Mouse (Mus musculus): ENCODE measurements at regions not wholly inside any gene's neighbourhood (a gene's known extent, or its start where the extent isn't known, plus 50 kb on each side); places are given as distances from the start of the nearest gene placed in this dataset.

DNA sequence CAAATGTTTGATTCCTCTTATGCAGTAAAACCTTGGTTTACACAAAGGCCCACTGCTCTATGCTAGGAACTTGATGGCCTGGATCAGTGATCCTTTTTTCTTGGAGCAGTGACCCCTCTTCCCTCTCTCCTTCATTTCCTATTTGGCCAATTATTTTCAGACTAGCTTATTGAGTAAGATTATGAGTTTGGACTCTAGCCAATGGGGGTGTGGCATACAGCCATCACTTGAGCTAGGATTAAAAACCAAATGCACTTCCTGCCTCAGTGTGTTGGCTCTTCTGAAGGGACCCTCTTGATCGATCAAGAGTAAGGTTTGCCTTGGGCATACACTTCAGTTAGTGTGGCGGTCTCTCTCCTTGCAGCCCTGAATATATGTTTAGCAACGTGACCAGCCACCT lies 1172.6 kb upstream of the Gulo start:
- DNase-seq (ENCODE audit: low spot score in 2 of 2), result no peak

DNA sequence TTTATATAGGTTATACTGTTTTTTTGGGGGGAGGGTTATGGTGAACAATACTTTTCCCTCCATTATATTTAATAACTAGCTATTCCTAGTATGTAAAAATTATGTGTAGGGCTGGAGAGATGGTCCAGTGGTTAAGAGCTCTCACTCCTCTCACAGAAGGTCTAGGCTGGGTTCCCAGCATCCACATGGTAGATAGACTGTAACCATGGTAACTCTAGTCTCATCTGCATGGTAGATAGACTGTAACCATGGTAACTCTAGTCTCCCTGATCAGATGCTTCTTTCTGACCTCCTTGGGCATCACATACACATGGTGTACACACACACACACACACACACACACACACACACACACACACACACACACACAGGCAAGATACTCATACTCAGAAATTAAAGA lies 1170.5 kb upstream of the Gulo start:
- no peak for DNase-seq (ENCODE audit: low spot score in 2 of 2)

DNA sequence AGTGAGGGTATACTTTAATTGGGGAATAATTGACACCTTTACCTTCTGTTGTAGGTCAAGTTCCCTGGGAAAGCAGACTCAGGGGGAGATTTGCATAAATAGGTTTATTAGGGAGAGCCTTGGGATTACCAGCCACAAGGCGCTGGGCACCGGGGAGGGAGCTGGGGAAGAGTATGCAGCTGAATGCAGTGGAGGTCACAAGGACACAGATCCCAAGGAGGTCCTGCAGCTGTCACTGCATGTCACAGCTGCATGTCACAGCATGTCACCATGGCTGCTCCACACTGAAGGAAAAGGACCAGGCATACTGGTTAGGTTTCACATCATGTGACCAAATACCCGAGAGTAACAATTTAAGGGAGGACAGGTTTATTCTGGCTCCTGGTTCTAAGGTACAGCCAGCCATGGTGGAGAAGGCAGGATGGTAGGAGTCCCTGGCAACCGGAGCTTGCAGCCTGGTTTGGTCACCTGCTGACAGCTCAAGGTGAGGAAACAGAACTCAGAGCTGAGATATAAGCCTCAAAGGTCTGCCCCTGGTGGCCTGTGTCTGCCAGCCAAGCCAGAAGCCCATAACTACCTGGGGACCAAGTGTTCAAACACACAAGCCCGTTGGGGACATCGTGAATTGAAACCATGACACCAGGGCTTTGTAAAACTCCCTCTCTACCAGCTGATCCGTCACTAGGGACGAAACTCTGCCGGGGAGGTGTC lies 1169.5 kb upstream of the Gulo start:
- no peak for DNase-seq (ENCODE audit: low spot score in 2 of 2)

DNA sequence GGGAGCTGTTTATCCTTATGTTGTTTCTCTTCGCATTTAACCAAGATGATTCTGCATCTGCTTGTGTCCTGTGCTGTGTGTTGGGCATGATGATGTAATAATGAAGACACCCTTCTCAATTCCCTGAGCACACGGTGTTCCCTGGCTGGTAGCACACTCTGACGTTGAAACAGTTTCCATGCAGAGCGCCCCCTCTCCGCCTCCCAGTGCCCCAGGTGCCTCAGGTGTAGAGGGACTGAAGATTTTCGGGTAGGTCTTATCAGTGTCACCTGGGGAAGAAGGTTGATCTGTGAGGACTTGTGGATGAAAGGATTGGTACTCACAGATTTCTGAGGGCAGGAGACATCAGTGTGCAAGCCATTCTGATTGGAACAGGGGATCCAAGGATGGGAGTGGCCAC lies 1167.7 kb upstream of the Gulo start:
- no peak for DNase-seq (ENCODE audit: low spot score in 2 of 2)

DNA sequence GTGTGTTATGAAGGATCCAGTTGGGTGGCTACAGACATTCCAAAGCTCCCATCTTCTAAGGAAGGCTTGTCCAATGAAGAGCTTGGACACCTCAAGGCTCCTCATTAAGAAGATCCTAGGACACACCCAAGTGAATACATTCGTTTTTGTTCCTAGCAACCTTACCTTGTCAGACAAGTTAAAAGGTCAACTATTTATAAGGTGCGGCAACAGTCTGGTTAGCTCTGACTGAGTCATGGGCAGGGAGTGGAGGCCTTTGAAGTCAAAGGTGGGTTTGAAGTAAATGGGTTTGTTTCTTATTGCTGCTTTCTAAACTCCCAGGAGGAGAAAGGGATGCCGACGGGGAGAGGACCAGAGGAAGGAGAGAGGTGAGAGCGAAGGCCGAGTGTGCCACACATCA lies 1167.1 kb upstream of the Gulo start:
- DNase-seq (ENCODE audit: low spot score in 2 of 2), result no peak

DNA sequence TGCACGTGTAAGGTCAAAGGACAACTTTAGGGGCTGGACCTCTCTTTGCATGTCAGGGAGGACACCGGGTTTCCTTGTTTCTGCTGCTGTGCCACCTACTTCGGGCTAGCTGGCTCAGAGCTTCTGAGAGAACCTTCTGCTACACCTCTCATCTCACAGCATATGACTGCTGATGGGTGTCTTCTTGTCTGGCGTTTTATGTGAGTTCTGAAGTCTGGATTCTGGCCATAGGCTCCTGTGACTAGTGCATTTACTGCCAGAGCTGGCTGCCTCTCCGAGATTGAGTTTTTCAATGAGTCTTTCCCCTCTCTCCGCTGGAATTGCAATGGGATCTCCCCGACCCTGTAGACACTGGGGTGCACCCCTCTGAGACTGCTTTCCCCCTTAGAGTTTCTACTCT lies 1165.9 kb upstream of the Gulo start:
- DNase-seq (ENCODE audit: low spot score in 2 of 2), result no peak

DNA sequence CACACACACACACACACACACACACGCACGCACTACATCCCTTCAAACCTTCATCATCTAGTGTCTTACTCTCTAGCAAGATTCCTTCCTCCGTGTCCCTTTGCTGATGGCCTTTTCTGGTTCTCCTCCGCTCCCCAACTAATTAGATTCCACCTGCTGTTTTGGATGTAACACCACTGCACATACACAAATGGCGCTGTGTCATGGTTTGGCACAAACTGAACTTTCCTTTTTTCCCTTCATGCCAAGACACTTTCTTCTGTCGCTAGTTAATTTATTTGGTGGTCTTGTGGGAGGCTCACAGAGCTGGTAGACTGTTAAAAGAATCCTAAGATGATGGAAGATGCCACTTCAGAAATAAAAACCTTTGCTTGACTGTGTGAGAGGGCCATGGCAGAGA lies 1161.8 kb upstream of the Gulo start:
- DNase-seq (ENCODE audit: low spot score in 2 of 2), result no peak

DNA sequence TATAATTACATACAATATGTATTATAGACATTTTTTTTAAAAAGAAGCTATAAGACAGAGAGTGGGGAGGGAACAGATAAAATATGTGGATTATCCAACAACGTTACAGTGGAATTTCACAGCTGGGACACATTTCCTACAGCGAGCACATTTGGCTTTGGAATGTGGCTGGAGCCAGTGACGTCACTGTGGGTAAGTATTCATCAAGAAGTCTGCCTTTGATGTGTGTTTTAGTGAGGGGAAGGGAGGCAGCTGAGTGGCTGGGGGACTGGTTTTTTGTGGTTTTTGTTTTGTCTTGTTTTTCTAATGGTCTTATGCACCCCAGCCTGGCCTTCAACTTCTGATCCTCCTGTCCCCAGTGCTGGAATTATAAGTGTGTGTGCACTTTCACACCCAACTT lies 1161.2 kb upstream of the Gulo start:
- DNase-seq (ENCODE audit: low spot score in 2 of 2), result no peak

DNA sequence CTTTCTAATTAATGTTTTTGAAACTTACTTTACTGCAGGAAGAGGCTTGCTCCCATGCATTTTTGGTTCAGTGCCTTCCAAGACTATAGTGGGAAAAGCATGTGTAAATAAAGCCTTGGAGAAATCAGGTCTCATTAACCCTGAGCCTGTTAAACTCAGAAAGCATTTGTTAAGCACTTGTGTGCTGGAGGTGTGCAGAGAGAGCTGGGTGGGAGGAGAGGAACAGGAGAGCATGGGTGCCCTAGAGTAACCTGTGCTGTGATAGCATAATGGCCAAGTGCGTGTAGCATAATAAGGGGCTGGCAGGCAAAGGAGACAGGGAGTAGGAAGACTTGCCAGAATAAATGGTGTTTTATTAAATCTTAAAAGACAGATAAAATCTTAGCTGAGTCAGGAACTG lies 1160.2 kb upstream of the Gulo start:
- no peak for DNase-seq (ENCODE audit: low spot score in 2 of 2)

GRCm38 (mm10) chr14:67159996-67160395 lies 1151.0 kb upstream of the Gulo start:
- no peak for DNase-seq (ENCODE audit: low spot score in 2 of 2)

DNA sequence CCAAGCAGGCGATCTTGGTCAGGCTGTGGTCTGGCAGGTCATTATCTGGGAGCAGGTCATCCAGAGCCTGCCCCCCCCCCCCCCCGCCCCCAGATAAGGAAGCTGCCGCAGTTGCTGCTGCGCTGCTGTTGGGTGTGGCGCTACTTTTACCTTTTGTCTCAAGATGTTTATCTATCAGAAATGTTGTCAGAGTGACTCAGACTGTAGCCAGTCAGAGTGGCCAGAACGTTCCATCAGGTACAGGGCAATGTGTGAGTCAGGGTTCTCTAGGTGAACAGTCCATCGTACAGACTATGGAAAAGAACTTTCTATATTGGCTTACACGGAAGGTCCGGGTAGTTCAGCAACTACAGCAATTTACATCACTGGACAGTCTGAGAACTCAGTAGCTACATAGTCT lies 1149.9 kb upstream of the Gulo start:
- DNase-seq (ENCODE audit: low spot score in 2 of 2), result no peak

GRCm38 (mm10) chr14:67156366-67156765 lies 1147.4 kb upstream of the Gulo start:
- no peak for DNase-seq (ENCODE audit: low spot score in 2 of 2)

DNA sequence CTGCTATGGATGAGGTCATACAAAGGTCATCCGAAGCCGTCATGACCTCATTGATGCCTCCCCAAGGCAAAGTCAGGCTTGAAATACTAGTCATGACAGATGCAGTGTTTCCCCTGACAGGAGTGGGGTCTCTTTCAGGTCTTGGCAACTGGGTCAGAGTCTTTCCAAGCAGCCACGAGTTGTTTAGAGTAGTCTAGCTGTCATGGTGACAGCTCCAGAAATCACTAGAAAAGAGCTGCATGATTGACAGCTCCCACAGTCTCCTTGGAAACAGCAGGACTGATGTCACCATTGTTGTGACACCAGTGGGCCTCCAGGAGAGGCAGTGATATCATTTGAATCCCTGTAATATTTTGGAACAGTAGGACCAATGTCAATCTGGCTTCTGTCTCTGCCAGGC lies 1144.6 kb upstream of the Gulo start:
- DNase-seq (ENCODE audit: low spot score in 2 of 2), result no peak

GRCm38 (mm10) chr14:67149961-67150471 lies 1141.0 kb upstream of the Gulo start:
- DNase-seq (ENCODE audit: low spot score in 2 of 2), result no peak

DNA sequence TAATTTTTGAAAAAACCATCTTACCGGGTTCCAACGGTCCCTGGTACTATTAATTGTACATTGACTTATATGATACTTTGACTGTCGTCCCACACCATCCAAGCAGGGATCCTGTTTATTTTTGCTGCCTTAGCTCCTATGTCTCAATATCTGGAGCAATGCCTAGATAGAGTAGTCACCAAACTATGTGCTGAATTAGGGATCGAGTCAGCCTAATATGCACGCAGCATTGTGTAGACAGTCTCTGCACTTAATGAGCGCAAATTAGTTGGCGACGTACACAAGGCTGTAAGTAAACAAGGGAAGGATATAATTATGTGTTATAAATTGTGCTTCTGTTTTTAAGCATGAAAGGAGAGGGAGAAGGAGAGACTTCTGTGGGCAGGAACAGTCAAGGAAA lies 1140.1 kb upstream of the Gulo start:
- DNase-seq (ENCODE audit: low spot score in 2 of 2), result no peak

- no peak for DNase-seq (ENCODE audit: low spot score in 2 of 2)
These were observed 1137.6 kb upstream of the Gulo start for GRCm38 (mm10) chr14:67146602-67147001.

- no peak for DNase-seq (ENCODE audit: low spot score in 2 of 2)
These were observed 1136.0 kb upstream of the Gulo start for GRCm38 (mm10) chr14:67145046-67145445.

- no peak for DNase-seq (ENCODE audit: low spot score in 2 of 2)
These were observed 1135.5 kb upstream of the Gulo start for GRCm38 (mm10) chr14:67144461-67144985.

DNA sequence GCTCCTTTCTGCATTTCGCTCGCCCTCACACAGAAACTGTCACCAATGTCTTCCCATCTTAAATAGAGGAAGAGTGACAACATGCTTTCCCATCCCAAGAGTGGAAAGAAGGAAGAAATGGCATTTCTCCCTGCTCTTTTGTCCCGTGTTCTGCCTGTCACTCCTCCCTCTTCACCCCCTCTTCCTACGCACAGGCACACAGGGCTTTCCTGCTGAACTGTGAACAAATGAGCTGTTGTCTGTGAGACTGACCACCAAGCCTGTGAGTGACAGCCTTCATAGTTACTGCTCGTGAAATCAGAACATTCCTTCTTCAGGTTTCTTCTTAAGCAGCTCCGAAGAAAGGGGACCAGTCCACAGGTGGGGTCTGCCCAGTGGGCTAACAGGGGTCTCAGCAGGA lies 1134.8 kb upstream of the Gulo start:
- DNase-seq (ENCODE audit: low spot score in 2 of 2), result no peak

DNA sequence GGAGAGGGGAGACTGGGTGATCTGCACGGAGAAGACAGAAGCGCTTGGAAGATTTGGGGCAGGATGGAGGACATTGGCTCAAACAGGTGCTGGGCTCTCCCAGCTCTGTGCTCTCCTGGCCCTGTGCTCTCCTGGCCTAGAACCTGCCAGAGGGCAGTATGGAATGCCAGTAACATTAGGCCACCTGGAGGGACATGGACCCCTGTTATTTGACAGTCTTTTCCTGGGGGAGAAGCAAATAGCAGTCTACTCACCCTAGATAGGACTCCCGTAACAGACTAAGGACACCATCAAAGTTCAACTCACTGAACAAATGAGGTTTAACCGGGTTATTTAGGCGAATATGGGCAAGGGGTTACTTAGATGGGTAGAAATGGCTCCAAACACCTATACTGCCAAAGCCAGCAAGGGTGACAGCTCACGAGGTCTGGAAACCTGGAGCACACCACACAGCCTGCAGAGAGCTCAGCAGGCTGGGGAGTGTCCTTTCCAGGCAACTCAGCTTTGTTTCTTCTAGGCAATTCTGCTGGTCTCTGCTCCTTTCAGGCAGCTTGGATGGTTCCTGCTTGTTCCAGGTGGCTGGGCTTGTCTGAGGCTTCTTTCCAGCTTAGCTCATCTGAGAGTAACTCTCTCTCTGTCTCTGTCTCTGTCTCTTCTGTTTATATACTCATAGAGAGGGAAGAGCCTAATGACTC lies 1133.7 kb upstream of the Gulo start:
- DNase-seq (ENCODE audit: low spot score in 2 of 2), result no peak

- no peak for DNase-seq (ENCODE audit: low spot score in 2 of 2)
These were observed 1132.8 kb upstream of the Gulo start for GRCm38 (mm10) chr14:67141581-67142441.

- no peak for DNase-seq (ENCODE audit: low spot score in 2 of 2)
These were observed 1132.1 kb upstream of the Gulo start for GRCm38 (mm10) chr14:67141151-67141550.
